Mouse (Mus musculus) thymus, postnatal 10 days (tissue): ENCODE results near the gene Zgrf1.
A peak's percentile ranks its signal among the peaks of the same experiment; 100 is the strongest.

ENCODE experiments used
- DNase-seq, 2 experiments: peaks; one replicate each; pipeline ENCODE4 v3.0.0; 2021; ENCODE audit warnings: low spot score in 2 of 2

Gene Zgrf1

GRCm38 (mm10) chr3:127558201-127558600 is 4.9 kb downstream of the Zgrf1 start:
- no peak for DNase-seq

GRCm38 (mm10) chr3:127562974-127563373 is 9.7 kb downstream of the Zgrf1 start:
- no peak for DNase-seq

- no peak for DNase-seq
These were observed 11.8 kb downstream of the Zgrf1 start for GRCm38 (mm10) chr3:127565129-127565528.

DNA sequence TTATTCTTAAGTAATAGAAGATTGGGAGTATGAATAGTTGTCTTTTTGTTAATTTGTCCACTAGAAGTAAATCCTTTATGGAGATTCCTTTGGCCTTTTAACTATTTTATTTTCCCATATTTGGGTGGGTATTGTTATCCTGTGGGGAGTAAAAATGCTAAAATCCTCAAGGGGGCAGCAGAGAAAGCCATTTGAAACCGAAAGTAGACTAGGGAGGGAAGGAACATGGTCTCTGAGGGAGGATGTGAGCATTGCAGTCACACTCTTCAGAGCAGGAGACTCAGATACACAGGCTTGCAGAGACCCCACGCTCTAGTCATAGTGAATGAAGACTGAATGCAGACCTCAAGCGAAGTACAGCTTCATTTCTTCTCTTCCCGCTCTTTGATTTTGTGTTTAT is 19.3 kb downstream of the Zgrf1 start:
- DNase-seq = peak; percentile 23 to 62

DNA sequence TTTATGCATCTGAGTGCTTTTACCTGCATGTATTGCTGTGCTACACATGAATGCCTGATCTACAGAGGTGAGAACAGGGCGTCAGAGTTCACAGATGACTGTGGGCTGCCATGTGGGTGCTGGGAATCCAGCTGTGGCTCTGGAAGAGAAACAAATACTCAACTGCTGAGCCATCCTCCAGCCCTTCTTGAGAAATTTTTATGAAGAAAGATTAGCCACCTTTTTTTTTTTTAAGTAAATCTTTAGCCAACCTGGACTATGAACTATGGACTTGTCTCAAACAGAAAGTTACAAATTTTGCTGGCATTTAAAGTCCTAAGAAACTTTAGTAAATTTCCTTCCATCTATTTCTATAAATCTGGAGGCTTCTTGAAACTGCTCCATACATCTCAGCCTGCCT is 43.8 kb downstream of the Zgrf1 start:
- no peak for DNase-seq

GRCm38 (mm10) chr3:127608109-127608508 is 54.8 kb downstream of the Zgrf1 start:
- no peak for DNase-seq

- peak; percentile 62 to 87 for DNase-seq
These were observed 72.0 kb downstream of the Zgrf1 start for GRCm38 (mm10) chr3:127625296-127625695.

DNA sequence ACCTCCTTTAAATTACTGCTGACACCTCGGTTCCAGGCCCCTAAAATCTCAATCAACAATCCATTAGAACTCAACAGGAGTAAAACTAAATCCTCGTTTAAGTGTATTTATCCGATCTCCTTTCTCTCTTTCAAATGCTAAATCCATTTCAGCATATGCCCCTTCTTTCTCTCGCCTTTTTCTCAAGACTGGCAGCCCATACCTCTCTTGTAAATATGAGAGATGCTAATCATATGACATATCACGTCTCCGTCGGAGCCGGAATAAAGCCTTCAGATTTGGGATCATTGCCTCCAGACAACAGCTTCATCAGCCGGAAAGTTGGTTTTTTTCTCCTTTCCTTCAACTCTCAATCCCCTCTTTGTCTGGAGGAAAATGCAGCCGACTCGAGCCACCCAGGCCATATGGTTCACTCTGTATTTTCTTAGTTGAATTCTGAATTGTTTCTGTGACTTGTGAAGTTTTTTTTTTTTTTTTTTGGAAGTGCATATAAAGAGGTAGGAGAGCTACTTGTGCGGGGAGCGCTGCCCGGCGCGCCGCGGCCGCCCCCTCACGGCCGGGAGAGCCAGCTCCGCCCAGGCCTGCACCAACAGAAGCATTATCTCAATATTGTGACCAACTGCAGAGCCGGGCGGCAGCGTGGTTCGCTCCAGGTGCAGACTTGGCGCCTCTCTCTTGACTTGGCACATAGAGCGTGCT is 72.6 kb downstream of the Zgrf1 start:
- DNase-seq = no peak

GRCm38 (mm10) chr3:127626524-127626923 is 73.2 kb downstream of the Zgrf1 start:
- no peak for DNase-seq

DNA sequence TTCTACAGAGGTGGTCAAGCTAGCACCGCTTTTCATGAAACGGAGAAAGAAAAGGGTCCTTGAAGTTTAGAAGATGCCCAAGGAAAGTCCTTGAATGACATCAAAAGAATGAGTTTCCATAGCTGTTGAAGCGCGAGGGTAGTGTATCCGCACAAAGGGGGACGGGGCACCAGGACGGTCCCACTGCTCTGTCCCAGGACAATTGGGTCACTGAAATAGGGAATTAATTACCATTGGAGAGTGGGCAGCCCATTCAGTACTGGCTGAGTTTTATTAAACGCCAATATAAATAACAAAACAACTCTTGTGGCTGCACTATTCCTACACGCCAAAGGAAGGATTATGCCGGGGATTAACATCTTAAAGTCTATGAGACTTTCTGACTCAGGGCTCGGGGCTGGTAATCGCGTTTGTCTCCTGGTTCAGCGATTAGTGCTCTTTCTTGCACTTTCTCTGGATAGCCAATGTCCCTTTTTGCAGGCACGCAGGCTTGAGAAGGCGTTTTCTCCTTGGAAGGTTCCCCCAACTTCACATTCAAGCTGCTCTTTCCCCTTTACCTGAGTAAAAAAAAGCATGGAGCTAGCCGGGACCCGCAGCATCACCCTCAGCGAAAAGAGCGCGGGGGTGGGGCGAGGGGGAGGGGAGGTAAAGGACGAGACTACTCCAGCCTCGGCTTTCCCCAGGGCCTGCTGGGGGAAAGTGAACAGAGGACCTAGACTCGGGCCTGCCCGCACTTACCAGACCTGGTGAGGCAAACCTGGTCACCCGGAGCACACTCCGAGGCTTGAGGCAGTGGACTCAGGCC is 74.1 kb downstream of the Zgrf1 start:
- DNase-seq = no peak

DNA sequence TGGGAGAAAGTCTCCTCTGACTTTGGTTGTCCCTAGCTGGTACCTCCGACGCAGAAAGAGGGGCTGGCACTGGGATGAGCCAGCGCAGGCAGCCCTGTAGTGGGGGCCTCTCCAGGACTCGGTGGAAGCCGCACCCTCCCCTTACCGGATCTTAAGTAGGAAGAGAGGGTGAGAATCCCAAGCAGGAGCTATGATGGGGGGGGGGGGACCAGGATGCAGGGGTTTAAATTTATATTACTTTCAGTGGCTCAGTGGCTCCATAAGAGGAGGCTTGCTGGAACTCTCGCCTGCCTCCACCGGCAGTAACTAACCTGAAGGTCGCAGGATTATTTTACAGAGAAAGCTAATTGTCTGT is 74.6 kb downstream of the Zgrf1 start:
- no peak for DNase-seq

GRCm38 (mm10) chr3:127628311-127629184 is 75.3 kb downstream of the Zgrf1 start:
- DNase-seq = no peak

DNA sequence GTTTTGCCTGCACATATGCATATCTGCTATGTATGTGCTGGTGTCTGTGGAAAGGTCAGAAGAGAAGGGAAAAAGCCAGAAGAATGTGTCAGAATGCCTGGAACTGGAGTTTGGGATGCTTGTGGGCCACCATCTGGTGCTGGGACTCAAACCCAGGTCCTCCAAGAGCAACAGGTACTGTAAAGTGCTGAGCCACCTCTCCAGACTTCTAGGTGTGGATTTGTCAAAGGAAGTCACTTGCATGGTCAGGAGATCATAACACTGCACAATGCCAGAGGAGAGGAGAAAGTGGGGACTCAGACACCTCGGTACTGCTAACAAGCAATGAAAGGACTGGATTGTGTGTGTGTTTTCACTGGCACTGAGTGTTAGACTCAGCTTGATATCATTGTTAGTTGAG is 76.9 kb downstream of the Zgrf1 start:
- DNase-seq = no peak

DNA sequence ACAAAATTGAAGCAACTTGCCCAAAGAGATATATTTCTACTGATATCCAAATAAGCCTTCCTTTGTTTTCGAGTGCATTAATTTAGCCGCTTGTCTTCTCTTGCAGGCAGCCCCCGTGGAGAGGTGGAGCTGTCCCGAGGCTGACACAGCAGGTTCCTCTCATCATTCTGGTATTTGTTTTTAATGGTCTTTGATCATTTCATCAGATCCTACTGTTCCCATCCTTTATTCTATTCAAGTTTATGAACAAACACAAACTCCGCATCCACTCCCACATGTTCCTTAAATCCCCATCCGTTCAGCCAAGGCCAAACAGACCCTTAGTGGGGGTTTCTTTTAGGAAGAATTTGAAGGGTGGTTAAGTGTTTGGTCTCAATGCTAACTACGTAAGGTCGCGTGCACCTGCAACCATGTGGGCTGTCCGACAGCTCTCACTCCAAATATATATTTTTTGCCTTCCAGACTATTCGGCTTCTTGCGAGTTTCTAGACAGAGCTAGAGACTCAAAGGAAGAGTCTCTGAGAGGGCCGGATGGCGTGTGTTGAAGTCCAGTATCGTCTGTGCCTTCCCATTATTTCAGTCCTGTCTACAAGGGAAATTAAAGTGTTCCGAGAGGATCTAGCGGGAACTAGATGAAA is 77.6 kb downstream of the Zgrf1 start:
- DNase-seq = no peak

DNA sequence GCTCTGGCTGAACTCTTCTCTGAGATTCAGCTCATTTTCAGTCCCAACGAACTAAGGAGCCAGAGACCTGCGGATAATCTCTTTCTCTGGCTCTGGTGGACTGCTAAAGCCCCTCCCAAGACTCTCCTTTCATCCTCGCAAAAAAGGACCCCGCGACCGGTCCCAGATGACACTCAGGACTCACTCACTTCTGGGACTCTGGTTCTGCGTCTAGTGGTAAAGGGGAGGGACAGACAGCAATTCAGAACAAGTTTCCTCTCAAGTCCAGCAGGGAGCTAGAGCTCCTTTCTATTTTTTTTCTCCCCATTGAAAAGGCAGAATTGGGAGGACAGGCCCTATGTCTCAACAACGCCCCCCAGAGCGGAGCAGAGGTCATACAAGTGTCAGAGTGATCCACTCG is 78.3 kb downstream of the Zgrf1 start:
- DNase-seq = no peak

DNA sequence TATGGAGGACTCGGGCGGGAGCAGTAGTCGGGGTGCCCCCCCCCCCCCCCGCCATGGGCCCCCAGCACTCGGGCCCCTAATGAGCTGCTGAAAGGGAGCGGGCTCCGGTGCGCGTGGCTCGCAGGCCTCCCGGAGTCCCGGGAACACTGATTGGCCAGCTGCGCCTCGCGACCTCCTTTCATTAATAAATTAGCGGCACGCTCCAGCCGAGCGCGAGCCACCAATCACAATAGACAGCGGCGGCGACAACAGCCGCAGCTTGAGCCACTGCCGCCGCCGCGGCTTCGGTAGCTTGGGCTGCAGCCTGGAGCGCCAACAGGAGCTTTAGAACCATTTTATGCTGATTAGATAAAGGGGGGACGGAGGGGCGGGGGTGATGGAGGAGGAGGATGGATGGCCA is 79.2 kb downstream of the Zgrf1 start:
- no peak for DNase-seq

DNA sequence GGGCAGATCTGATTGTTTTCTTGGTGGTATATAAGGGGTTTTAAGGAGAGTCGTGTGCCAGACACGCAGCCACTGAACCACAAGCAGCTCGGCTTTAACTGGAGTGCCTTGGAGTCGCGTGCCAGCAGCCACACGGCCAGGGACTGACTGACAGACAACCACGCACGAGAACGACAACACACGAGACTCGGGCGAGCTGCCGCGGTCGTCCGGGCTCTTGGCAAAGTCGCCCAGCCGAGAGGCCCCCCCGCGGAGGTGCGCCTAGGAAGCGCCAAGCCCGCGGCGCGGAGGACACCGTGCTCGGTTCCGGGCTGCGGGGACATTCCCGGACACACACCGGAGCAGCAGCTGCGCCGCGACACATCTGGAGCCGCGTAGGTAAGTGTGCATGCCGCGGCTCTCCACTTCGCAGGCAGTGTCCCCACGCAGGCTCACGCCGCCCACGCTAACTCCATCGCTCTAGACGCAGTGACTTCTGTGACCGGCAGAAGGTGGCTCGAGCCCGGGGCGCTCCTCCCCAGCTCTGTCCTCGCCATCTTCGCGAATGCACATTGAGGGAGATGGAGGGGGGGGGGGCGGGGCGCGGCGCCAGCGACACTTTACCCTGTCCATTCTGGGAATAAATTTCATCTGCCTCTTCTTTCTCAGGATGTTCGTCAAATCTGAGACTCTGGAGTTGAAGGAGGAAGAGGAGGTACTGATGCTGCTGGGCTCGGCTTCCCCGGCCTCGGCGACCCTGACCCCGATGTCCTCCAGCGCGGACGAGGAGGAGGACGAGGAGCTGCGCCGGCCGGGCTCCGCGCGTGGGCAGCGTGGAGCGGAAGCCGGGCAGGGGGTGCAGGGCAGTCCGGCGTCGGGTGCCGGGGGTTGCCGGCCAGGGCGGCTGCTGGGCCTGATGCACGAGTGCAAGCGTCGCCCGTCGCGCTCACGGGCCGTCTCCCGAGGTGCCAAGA is 80.1 kb downstream of the Zgrf1 start, which contains the start of gene Neurog2:
TSS of gene Neurog2 (plus strand) at position 56 of the 953 bp plus-strand sequence.
- peak in 1 of 2 experiments; percentile 8 for DNase-seq

- peak; percentile 14 to 80 for DNase-seq
These were observed 81.1 kb downstream of the Zgrf1 start for GRCm38 (mm10) chr3:127634101-127634983.

- DNase-seq = no peak
These were observed 81.7 kb downstream of the Zgrf1 start for GRCm38 (mm10) chr3:127634984-127635349.
